Comparison of ENCODE assay signal across 1 mouse cellular context in the genomic region with DNA sequence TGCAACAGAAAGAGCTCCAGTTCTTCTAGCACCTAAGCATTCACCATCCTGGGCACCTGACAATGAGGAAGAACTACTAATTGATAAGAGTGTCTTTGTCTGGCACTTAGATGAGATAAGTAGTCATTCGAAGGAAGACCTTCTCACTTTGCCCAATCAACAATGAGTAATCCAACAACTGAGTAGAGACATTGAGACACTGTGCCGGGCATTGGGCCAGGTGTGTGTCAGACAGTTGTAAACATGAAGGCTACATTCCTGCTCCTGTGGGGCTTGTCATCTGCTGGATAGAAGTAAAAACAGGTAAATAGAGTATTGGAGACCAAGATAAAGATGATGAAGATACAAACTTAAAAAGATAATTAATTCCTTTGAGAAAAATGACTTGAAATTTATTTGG.
TF ChIP-seq lines count a peak whose summit lies in the region.

No protein-coding gene starts in this region.

TF ChIP-seq in CH12.LX, 34 proteins besides CTCF, POLR2A, EP300 and RAD21:
- TF ChIP-seq GABPA (IDR thresholded peaks at IDR 0.05; ENCODE audit: insufficient replicate concordance, low read depth, low read length) (no peak), POLR2AphosphoS2 (IDR thresholded peaks at IDR 0.05; ENCODE audit: low read depth, low read length) (no peak), TBP (conservative IDR thresholded peaks at IDR 0.05; ENCODE audit: low read depth, low read length) (no peak), KAT2A (IDR thresholded peaks at IDR 0.05; ENCODE audit: insufficient replicate concordance, low read length) (no peak), RCOR1 (conservative IDR thresholded peaks at IDR 0.05; ENCODE audit: low read depth, low read length) (no peak), ZMIZ1 (IDR thresholded peaks at IDR 0.05; ENCODE audit: low read depth, low read length) (no peak), JUND (conservative IDR thresholded peaks at IDR 0.05; ENCODE audit: low read depth, low read length) (no peak), ZKSCAN1 (IDR thresholded peaks at IDR 0.05; ENCODE audit: borderline replicate concordance, low read depth, low read length) (no peak), CHD2 (IDR thresholded peaks at IDR 0.05; ENCODE audit: low read length) (no peak), HCFC1 (IDR thresholded peaks at IDR 0.05; ENCODE audit: low read depth, low read length) (no peak), MAZ (IDR thresholded peaks at IDR 0.05; ENCODE audit: low read depth, low read length) (no peak), TCF12 (IDR thresholded peaks at IDR 0.05; ENCODE audit: low read depth, low read length) (no peak)
